In the genomic region with DNA sequence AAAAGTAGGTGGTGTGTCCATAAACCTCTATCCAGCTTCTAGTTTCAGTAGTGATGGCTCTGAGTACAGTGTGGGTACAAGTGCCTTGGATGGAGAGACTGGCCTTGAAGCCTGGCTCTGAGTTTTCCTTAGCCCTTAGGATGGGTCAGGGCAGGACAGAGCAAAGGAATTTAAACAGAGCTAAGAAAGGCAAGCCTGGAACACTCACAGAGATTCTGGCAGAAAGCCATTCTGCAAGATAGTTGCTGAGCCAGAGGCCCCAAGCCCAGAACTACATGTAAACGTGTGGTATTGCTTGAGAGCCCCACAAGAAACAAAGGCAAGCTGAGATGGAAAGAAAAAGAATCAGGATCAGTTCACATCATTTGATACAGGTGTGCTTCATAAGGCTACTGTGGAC, we compare ENCODE assay signal across 17 mouse cellular contexts.
DNase-seq lines count a peak whose midpoint lies in the region; ATAC-seq and TF ChIP-seq lines count a peak whose summit lies in the region.
"Had no signal": no experiment of that assay in that cellular context is flagged by ENCODE, and none has a peak within 500 bp of the region (broad histone marks: within the 10 kb centered on the region; RNA-seq: fewer than 3 reads in every experiment).

No protein-coding gene starts in this region.

- peak overlapping the region; percentile 2 to 72; a peak in 3 of 4 replicates for H3K27ac ChIP-seq in heart, embryonic 14.5 days (replicated peaks in 1 of 2; ENCODE audit: control insufficient read depth in 1 of 2, insufficient read depth in 1 of 2, low read depth in 2 of 2, low read length in 2 of 2)
- H3K27ac ChIP-seq in heart, embryonic 11.5 days (ENCODE audit: low read depth, low read length): no peak overlapping the region
- no peak overlapping the region for H3K27ac ChIP-seq in lung, postnatal 0 days (ENCODE audit: low read length)
- peak overlapping the region; percentile 29; the same call in 1 of the 2 replicates for H3K27ac ChIP-seq in small intestine, adult 2 months (ENCODE audit: insufficient read depth, low read depth, low read length)
- H3K27ac ChIP-seq: embryonic facial prominence, embryonic 12.5 days; forebrain, embryonic 13.5 days; midbrain, embryonic 13.5 days had no signal

- no peak for TF ChIP-seq POLR2A in lung, adult 2 months (IDR thresholded peaks at IDR 0.05; ENCODE audit: borderline replicate concordance, extremely low read depth, low read depth, low read length)
- TF ChIP-seq POLR2A in small intestine, adult 2 months (IDR thresholded peaks at IDR 0.05; ENCODE audit: low read depth, low read length): no peak

- no peak overlapping the region for H3K9ac ChIP-seq in heart, embryonic 14.5 days (ENCODE audit: low read length)
- no peak overlapping the region for H3K9ac ChIP-seq in heart, embryonic 11.5 days (ENCODE audit: low read depth, low read length)
- no peak overlapping the region for H3K9ac ChIP-seq in lung, postnatal 0 days (replicated peaks; ENCODE audit: low read depth)
- H3K9ac ChIP-seq: embryonic facial prominence, embryonic 12.5 days; forebrain, embryonic 13.5 days; liver, postnatal 0 days; midbrain, embryonic 13.5 days had no signal

- 9% methylated on average over 1 of the region's 1 CpGs for WGBS in heart, embryonic 14.5 days
- 39% methylated on average over 1 of the region's 1 CpGs for WGBS in heart, embryonic 11.5 days (ENCODE audit: insufficient replicate concordance)
- WGBS in lung, postnatal 0 days: 38% methylated on average over 1 of the region's 1 CpGs
- 26% methylated on average over 1 of the region's 1 CpGs for whole genome bisulfite sequencing in lung, adult 2 months
- 61% methylated on average over 1 of the region's 1 CpGs for WGBS in small intestine, adult 2 months

- no peak overlapping the region for H3K4me3 ChIP-seq in heart, embryonic 14.5 days (ENCODE audit: control insufficient read depth in 1 of 2, insufficient read depth in 1 of 2, low read depth in 1 of 2, low read length in 2 of 2)
- no peak overlapping the region for H3K4me3 ChIP-seq in heart, embryonic 11.5 days (ENCODE audit: low read depth, low read length)
- H3K4me3 ChIP-seq in lung, postnatal 0 days (ENCODE audit: low read depth, low read length): no peak overlapping the region
- H3K4me3 ChIP-seq in lung, adult 2 months (replicated peaks; ENCODE audit: extremely low read depth, low read depth, low read length): no peak overlapping the region
- no peak overlapping the region for H3K4me3 ChIP-seq in small intestine, adult 2 months (ENCODE audit: low read depth, low read length)
- H3K4me3 ChIP-seq: embryonic facial prominence, embryonic 12.5 days; forebrain, embryonic 13.5 days; midbrain, embryonic 13.5 days had no signal

- peak; percentile 36 for DNase-seq in lung, postnatal 0 days (ENCODE audit: low spot score)
- DNase-seq in lung, adult 2 months: no peak
- peak; percentile 53 to 63 for DNase-seq in heart, postnatal 10 days
- no peak for DNase-seq in kidney, adult 8-10 months
- DNase-seq: cerebellum, adult 2 months; gastrocnemius, postnatal 10 days; layer of hippocampus, adult 9-11 months; left cerebral cortex, postnatal 4 days; liver, postnatal 0 days; thymus, postnatal 14 days had no signal

- no peaks in the 10 kb centered on the region for H3K27me3 ChIP-seq in heart, embryonic 14.5 days (ENCODE audit: control insufficient read depth, insufficient read depth, low read length)
- H3K27me3 ChIP-seq in heart, embryonic 11.5 days (ENCODE audit: control insufficient read depth, insufficient read depth, low read length): no peaks in the 10 kb centered on the region
- H3K27me3 ChIP-seq in lung, postnatal 0 days (replicated peaks; ENCODE audit: insufficient read depth, low read length): no peaks in the 10 kb centered on the region
- H3K27me3 ChIP-seq in small intestine, adult 2 months (ENCODE audit: control insufficient read depth, insufficient read depth, low read length): no peaks in the 10 kb centered on the region
- H3K27me3 ChIP-seq: embryonic facial prominence, embryonic 12.5 days; forebrain, embryonic 13.5 days; midbrain, embryonic 13.5 days had no signal

- no peak for TF ChIP-seq CTCF in lung, postnatal 0 days (IDR thresholded peaks at IDR 0.05)
- TF ChIP-seq CTCF in lung, adult 2 months (IDR thresholded peaks at IDR 0.05; ENCODE audit: insufficient read depth, low read length): no peak
- TF ChIP-seq CTCF in small intestine, adult 2 months (IDR thresholded peaks at IDR 0.05; ENCODE audit: extremely low read depth, insufficient read length, insufficient replicate concordance, low read depth, low read length): no peak

- intact Hi-C loops in heart, postnatal 10 days (cut with DNase I): no loop called here

- H3K9me3 ChIP-seq in heart, embryonic 14.5 days (ENCODE audit: control insufficient read depth, low read length): peaks cover 5% of the 10 kb centered on the region; the same call in 1 of the 2 replicates
- no peaks in the 10 kb centered on the region for H3K9me3 ChIP-seq in heart, embryonic 11.5 days (replicated peaks; ENCODE audit: control insufficient read depth, low read length)
- 0 out of 2 replicates have a peak, but pooled peaks cover 3% of the 10 kb centered on the region for H3K9me3 ChIP-seq in lung, postnatal 0 days (ENCODE audit: low read length)

- H3K4me2 ChIP-seq in heart, embryonic 14.5 days (ENCODE audit: low read length): no peak overlapping the region
- H3K4me2 ChIP-seq in heart, embryonic 11.5 days: no peak overlapping the region
- no peak overlapping the region for H3K4me2 ChIP-seq in lung, postnatal 0 days (replicated peaks; ENCODE audit: low read depth, low read length)
- H3K4me2 ChIP-seq: embryonic facial prominence, embryonic 12.5 days; forebrain, embryonic 13.5 days; midbrain, embryonic 13.5 days had no signal

- TF ChIP-seq EP300 in lung, postnatal 0 days (IDR thresholded peaks at IDR 0.05): no peak

- H3K4me1 ChIP-seq in heart, embryonic 14.5 days (ENCODE audit: control insufficient read depth in 2 of 2, insufficient read depth in 2 of 2, low read length in 2 of 2): peaks cover 28 to 46% of the 10 kb centered on the region in 2 experiments
- H3K4me1 ChIP-seq in heart, embryonic 11.5 days (ENCODE audit: control insufficient read depth, insufficient read depth, low read length): peaks cover 13% of the 10 kb centered on the region
- peaks cover 2% of the 10 kb centered on the region; the same call in 1 of the 2 replicates for H3K4me1 ChIP-seq in lung, postnatal 0 days (ENCODE audit: insufficient read depth, low read depth, low read length)
- peaks cover 5% of the 10 kb centered on the region for H3K4me1 ChIP-seq in lung, adult 2 months (ENCODE audit: control insufficient read depth, insufficient read depth, low read length)
- H3K4me1 ChIP-seq in small intestine, adult 2 months (ENCODE audit: control insufficient read depth, insufficient read depth, insufficient read length, low read length): peaks cover 3% of the 10 kb centered on the region; the same call in 1 of the 2 replicates

- ATAC-seq in heart, embryonic 14.5 days (ENCODE audit: insufficient number of reproducible peaks, insufficient read depth, low FRiP score, low read depth): peak; percentile 32; the same call in 1 of the 2 replicates
- ATAC-seq in heart, embryonic 11.5 days (replicated peaks; ENCODE audit: insufficient number of reproducible peaks, low FRiP score, low TSS enrichment): no peak
- ATAC-seq in lung, postnatal 0 days: no peak
- ATAC-seq: CD4-positive, CD25-positive, alpha-beta regulatory T cell, adult 4 months; forebrain, embryonic 13.5 days; liver, postnatal 0 days; midbrain, embryonic 13.5 days had no signal

- no peaks in the 10 kb centered on the region for H3K36me3 ChIP-seq in heart, embryonic 14.5 days (ENCODE audit: control insufficient read depth, insufficient read depth, low read length)
- peaks cover 4% of the 10 kb centered on the region; the same call in 1 of the 2 replicates for H3K36me3 ChIP-seq in heart, embryonic 11.5 days (ENCODE audit: control insufficient read depth, insufficient read depth, low read length)
- H3K36me3 ChIP-seq in lung, postnatal 0 days (ENCODE audit: insufficient read depth, low read length): no peaks in the 10 kb centered on the region
- no peaks in the 10 kb centered on the region for H3K36me3 ChIP-seq in small intestine, adult 2 months (ENCODE audit: control insufficient read depth, insufficient read depth, low read length)

Comparison
In these comparisons a context has a peak if more than half of its experiments do, and no peak if none do; other contexts are left out.
1. H3K27ac ChIP-seq: peak in heart, embryonic 14.5 days (2 of 2) and small intestine, adult 2 months (single experiment); none in heart, embryonic 11.5 days (single experiment) and lung, postnatal 0 days (single experiment).
2. DNase-seq: peak in lung, postnatal 0 days (single experiment) and heart, postnatal 10 days (2 of 2); none in lung, adult 2 months (single experiment) and kidney, adult 8-10 months (0 of 2).